Mouse (Mus musculus) ES-E14 (cell line): ENCODE data around the gene Fads1. TPM values are rescaled to one million over a fixed set of nuclear protein-coding genes. Genes with fewer than 3 reads are reported as not detected.

Experiments used
- DNase-seq: peaks from one replicate; pipeline ENCODE4 v3.0.0-alpha.2; 2013; ENCODE audit warnings: low read depth, low spot score
- H3K27ac ChIP-seq: 2 replicates; pipeline ENCODE4 v1.5.1; 2012; ENCODE audit warnings: low read depth, mild to moderate bottlenecking, low read length, moderate library complexity, mixed read lengths; ENCODE audit not compliant: poor library complexity, insufficient read depth, severe bottlenecking
- H3K36me3 ChIP-seq: 2 replicates; pipeline ENCODE4 v1.6.1; 2012; ENCODE audit warnings: mild to moderate bottlenecking, low read length, moderate library complexity, mixed read lengths; ENCODE audit not compliant: control insufficient read depth, poor library complexity, insufficient read depth, severe bottlenecking
- H3K4me1 ChIP-seq, 2 experiments: fragments of 150-350 bp in 1 of 2; sonication (generic) in 1 of 2; 2 replicates each; pipeline ENCODE4 v1.6.1; 2012; ENCODE audit warnings: low read length in 2 of 2, mild to moderate bottlenecking in 1 of 2, mixed read lengths in 1 of 2; ENCODE audit not compliant: control insufficient read depth in 2 of 2, insufficient read depth in 2 of 2, poor library complexity in 1 of 2
- H3K4me3 ChIP-seq, 2 experiments: fragments of 150-350 bp in 1 of 2; sonication (generic) in 1 of 2; 2 replicates each; pipeline ENCODE4 v1.5.1; 2012; ENCODE audit warnings: low read length in 2 of 2, low read depth in 1 of 2, mild to moderate bottlenecking in 1 of 2, mixed read lengths in 1 of 2; ENCODE audit not compliant: insufficient read depth in 1 of 2, poor library complexity in 1 of 2, severe bottlenecking in 1 of 2
- H3K9ac ChIP-seq: 2 replicates; pipeline ENCODE4 v1.6.1; 2012; ENCODE audit warnings: low read depth, mild to moderate bottlenecking, low read length, mixed read lengths; ENCODE audit not compliant: poor library complexity, insufficient read depth, severe bottlenecking
- H3K9me3 ChIP-seq: fragments of 150-350 bp; sonication (generic); 2 replicates; pipeline ENCODE4 v1.6.1; 2012; ENCODE audit warnings: low read depth, mild to moderate bottlenecking, low read length; ENCODE audit not compliant: control insufficient read depth, insufficient read depth
- CHD2 ChIP-seq: IDR thresholded peaks from 2 replicates; pipeline ENCODE4 v1.6.1; 2014; ENCODE audit warnings: mild to moderate bottlenecking, low read depth, low read length, inconsistent platforms
- HCFC1 ChIP-seq: IDR thresholded peaks from 2 replicates; pipeline ENCODE4 v1.6.1; 2012; ENCODE audit warnings: low read length, inconsistent platforms, borderline replicate concordance; ENCODE audit not compliant: insufficient read depth
- MAFK ChIP-seq: IDR thresholded peaks from 2 replicates; pipeline ENCODE4 v1.6.1; 2014; ENCODE audit warnings: mild to moderate bottlenecking, low read depth, low read length, inconsistent platforms; ENCODE audit not compliant: insufficient read depth
- ZC3H11A ChIP-seq: IDR thresholded peaks from 2 replicates; pipeline ENCODE4 v1.6.1; 2012; ENCODE audit warnings: low read depth, mild to moderate bottlenecking, inconsistent platforms, low read length, borderline replicate concordance
- ZNF384 ChIP-seq: IDR thresholded peaks from 2 replicates; pipeline ENCODE4 v1.6.1; 2012; ENCODE audit warnings: low read depth, low read length, inconsistent platforms
- in situ Hi-C, 2 experiments: fragments of 600-800 bp; cut with MboI; formaldehyde crosslinking; loops; one replicate each; pipeline ENCODE4 v1.15.1; 2025; ENCODE audit warnings: low sequenced_read_pairs in 2 of 2, inconsistent platforms in 1 of 2; ENCODE audit not compliant: unreplicated experiment in 2 of 2
- total RNA-seq: library from RNA; depleted of rRNA; stranded (reverse); fragments of 300-350 nt; gene quantifications from 2 replicates; pipeline ENCODE4 v1.2.3, GENCODE M21; 2012

Fads1 gene
- total RNA-seq, 1 experiment: 47.4 TPM

GRCm38 (mm10) chr19:10198286-10198685, 15.6 kb downstream of the Fads1 start:
- peaks cover 41% of the 10 kb centered on the region for H3K36me3 ChIP-seq
- H3K4me3 ChIP-seq: no peak overlapping the region
- H3K9me3 ChIP-seq: no peaks in the 10 kb centered on the region
- no peak for DNase-seq
- TF ChIP-seq CHD2 (no peak), HCFC1 (no peak), MAFK (no peak), ZNF384 (no peak)
- in situ Hi-C loops: no loop called here
- peaks cover 0 to 2% of the 10 kb centered on the region in 2 experiments; a peak in 1 of 4 replicates for H3K4me1 ChIP-seq
- H3K27ac ChIP-seq: no peak overlapping the region
- H3K9ac ChIP-seq: no peak overlapping the region

DNA sequence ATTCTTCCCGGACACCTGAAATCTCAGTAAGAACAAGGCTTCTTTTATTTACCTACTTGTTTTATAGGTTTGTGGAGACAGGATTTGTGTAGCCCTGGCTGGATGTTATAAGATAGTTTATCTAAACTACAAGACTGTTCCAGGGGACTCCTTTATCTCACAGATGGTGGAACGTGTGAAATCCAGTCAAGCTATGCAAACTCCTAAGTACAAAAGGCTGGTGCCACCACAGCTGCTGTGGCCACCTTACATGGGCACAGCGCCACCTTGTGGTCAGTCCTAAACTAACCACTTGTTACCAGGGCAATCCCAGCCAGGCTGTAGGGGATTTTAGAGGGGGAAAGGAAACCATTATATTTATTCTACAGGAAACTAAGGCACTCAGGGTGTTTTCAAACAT, 16.0 kb downstream of the Fads1 start:
- Histone ChIP-seq H3K9me3 (no peaks in the 10 kb centered on the region), H3K9ac (no peak overlapping the region), H3K27ac (no peak overlapping the region), H3K36me3 (peaks cover 37% of the 10 kb centered on the region), H3K4me1 (peaks cover 0 to 2% of the 10 kb centered on the region in 2 experiments; a peak in 1 of 4 replicates), H3K4me3 (no peak overlapping the region)
- in situ Hi-C loops: no loop called here
- peak; percentile 80 for DNase-seq
- TF ChIP-seq ZNF384: no peak
- no peak for TF ChIP-seq HCFC1
- no peak for TF ChIP-seq CHD2
- peak; percentile 54 for TF ChIP-seq ZC3H11A

- TF ChIP-seq ZC3H11A (no peak), HCFC1 (no peak), MAFK (no peak), CHD2 (no peak), ZNF384 (no peak)
- H3K9me3 ChIP-seq: no peaks in the 10 kb centered on the region
- no peaks in the 10 kb centered on the region; a peak in 1 of 4 replicates for H3K4me1 ChIP-seq
- H3K4me3 ChIP-seq: peak overlapping the region; percentile 70 to 95
- peak overlapping the region; percentile 89 for H3K27ac ChIP-seq
- peaks cover 37% of the 10 kb centered on the region for H3K36me3 ChIP-seq
- in situ Hi-C loops: no loop called here
- peak overlapping the region; percentile 99 for H3K9ac ChIP-seq
- no peak for DNase-seq
Measured at GRCm38 (mm10) chr19:10203146-10203847, 20.6 kb downstream of the Fads1 start.

DNA sequence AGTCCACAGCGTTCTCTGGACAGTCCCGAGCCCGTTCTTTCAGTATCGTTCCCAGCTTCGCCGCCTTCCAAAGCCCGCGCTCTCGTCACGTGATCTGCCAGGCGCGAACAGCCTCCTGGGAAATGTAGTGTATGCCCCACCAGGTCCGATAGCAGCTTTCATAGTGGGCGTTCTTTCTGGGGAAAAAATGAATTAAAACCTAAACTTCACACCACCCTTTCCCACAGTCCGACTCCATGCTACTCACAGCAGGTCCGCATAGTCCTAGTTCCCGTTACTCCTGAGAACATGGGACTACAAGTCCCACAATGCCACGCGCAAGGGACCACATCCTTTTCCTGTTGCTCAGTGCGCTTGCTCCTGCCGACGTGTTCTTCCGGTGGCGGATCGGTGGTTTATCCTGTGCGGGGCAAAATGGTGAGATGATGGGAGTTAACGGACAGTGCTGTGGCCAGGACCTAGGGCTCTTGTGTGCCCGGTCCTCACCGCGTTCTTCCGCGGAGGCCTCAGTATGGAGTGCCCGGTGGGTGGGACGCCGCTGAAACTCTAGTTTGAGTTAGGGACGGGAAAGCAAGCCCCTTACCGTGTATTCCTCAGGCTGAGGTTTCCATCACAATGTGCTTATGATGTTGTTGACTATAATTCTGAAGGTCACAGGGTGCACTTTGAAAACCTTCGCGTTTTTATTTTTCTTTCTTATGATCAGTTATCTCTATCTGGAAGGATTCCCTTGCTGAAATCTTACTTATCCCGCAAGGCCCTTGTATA, 21.3 kb downstream of the Fads1 start, which contains the start of the genes Tmem258 and Fen1:
Gene Tmem258 (plus strand): TSS at position 167 of the 768 bp plus-strand sequence.
Gene Fen1 (minus strand): TSS at position 322 of the 768 bp plus-strand sequence.
- peak within 1 kb of the TSS; percentile 70 to 95 for H3K4me3 ChIP-seq
- peak within 1 kb of the TSS; percentile 99 for H3K9ac ChIP-seq
- peaks cover 43% of the 10 kb centered on the region for H3K36me3 ChIP-seq
- H3K9me3 ChIP-seq: no peaks in the 10 kb centered on the region
- H3K4me1 ChIP-seq: no peaks in the 10 kb centered on the region; a peak in 2 of 4 replicates
- peak within 1 kb of the TSS; percentile 89 for H3K27ac ChIP-seq
- TF ChIP-seq ZNF384 (no peak), CHD2 (no peak), MAFK (no peak), HCFC1 (peak; percentile 96)
- DNase-seq: peak; percentile 75
- in situ Hi-C loops: no loop called here
